Comparison of ENCODE assay signal across 8 mouse cellular contexts in the genomic region with DNA sequence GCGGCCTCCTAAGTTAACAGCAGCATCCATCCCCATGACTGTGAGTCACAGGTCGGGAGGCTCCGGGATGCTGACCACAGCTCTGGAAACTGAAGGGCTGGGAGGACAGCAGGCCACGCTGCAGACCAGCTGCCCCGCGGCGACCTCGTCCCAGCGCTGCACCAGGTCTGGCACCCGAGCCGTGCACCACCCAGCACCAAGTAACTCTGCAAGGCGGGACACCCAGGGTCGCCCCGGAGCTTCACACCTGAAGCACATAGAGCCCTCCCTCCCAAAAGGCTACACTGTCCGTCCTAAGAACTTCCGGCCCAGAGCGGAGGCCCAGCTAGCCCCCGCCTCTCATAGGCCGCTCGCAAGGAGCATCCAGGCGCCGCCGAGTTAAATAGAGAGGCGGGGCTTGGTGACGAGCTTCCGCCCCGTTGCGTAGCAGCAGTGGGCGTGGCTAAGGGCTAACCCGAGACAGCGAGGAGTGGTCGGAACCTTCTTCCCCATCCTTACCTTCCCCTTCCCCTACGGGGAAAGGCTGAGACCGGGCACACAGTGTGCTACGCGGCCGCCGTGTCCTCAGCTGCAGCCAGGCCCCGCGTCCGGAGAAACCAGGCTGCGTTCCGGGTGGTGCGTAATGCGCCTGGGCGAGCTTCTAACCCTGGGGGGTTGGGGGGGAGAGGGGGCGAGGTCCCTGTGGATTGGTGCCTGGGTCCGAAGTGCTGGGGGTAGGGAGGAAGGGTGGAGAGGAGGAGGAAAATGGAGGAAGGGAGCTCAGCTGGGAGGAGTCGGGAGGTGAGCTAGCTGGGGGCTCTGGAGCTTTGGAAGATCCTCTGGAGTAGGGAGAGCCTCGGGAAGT. TPM values are rescaled to one million over a fixed set of nuclear protein-coding genes. Genes with fewer than 3 reads are reported as not detected.
DNase-seq lines count a peak whose midpoint lies in the region; ATAC-seq and TF ChIP-seq lines count a peak whose summit lies in the region.

Gene Nabp2, minus strand, starts transcription at position 282 of the 844 bp plus-strand sequence.
Gene Rnf41, plus strand, starts transcription at position 447 of the 844 bp plus-strand sequence.

- peaks cover 34% of the 10 kb centered on the region for H3K36me3 ChIP-seq in kidney, embryonic 14.5 days (ENCODE audit: control insufficient read depth, insufficient read depth, low read length)
- H3K36me3 ChIP-seq in limb, embryonic 15.5 days: peaks cover 31% of the 10 kb centered on the region

- no peaks in the 10 kb centered on the region for H3K9me3 ChIP-seq in kidney, embryonic 14.5 days (ENCODE audit: control insufficient read depth, low read length)
- H3K9me3 ChIP-seq in limb, embryonic 15.5 days: no peaks in the 10 kb centered on the region

- peak within 1 kb of the TSS; percentile 84 for H3K9ac ChIP-seq in kidney, embryonic 14.5 days (ENCODE audit: low read depth, low read length)
- peak within 1 kb of the TSS; percentile 78 for H3K9ac ChIP-seq in limb, embryonic 15.5 days

- peak within 1 kb of the TSS; percentile 82 for H3K27ac ChIP-seq in bone marrow macrophage, adult 2 months (ENCODE audit: insufficient read depth, low read depth, low read length)
- peak within 1 kb of the TSS; percentile 91 for H3K27ac ChIP-seq in embryonic fibroblast, embryonic 13.5 days (ENCODE audit: insufficient read depth, low read length)
- peak within 1 kb of the TSS; percentile 95 for H3K27ac ChIP-seq in kidney, embryonic 14.5 days (ENCODE audit: low read depth, low read length)
- peak within 1 kb of the TSS; percentile 96 for H3K27ac ChIP-seq in limb, embryonic 15.5 days

- no peak for TF ChIP-seq POLR2A in bone marrow macrophage, adult 2 months (IDR thresholded peaks at IDR 0.05; ENCODE audit: borderline replicate concordance, low read depth, low read length)
- TF ChIP-seq POLR2A in embryonic fibroblast, embryonic 13.5 days (IDR thresholded peaks at IDR 0.05; ENCODE audit: low read depth, low read length): peak; percentile 92

- H3K4me1 ChIP-seq in bone marrow macrophage, adult 2 months (ENCODE audit: control insufficient read depth, insufficient read depth, low read length): peaks cover 28% of the 10 kb centered on the region
- H3K4me1 ChIP-seq in embryonic fibroblast, embryonic 13.5 days (ENCODE audit: control insufficient read depth, insufficient read depth, low read length): peaks cover 13% of the 10 kb centered on the region
- peaks cover 32% of the 10 kb centered on the region for H3K4me1 ChIP-seq in kidney, embryonic 14.5 days (ENCODE audit: control insufficient read depth, insufficient read depth, low read length)
- peaks cover 39% of the 10 kb centered on the region for H3K4me1 ChIP-seq in limb, embryonic 15.5 days

- TF ChIP-seq CTCF in bone marrow macrophage, adult 2 months (IDR thresholded peaks at IDR 0.05; ENCODE audit: low read depth, low read length): no peak
- TF ChIP-seq CTCF in embryonic fibroblast, embryonic 13.5 days (IDR thresholded peaks at IDR 0.05; ENCODE audit: borderline replicate concordance, insufficient read depth, low read length): no peak

- H3K4me2 ChIP-seq in kidney, embryonic 14.5 days (replicated peaks; ENCODE audit: low read depth, low read length): peak within 1 kb of the TSS; percentile 80
- H3K4me2 ChIP-seq in limb, embryonic 15.5 days: peak within 1 kb of the TSS; percentile 87

- WGBS in kidney, embryonic 14.5 days: under 1% methylated on average over 49 of the region's 50 CpGs
- WGBS in limb, embryonic 15.5 days: under 1% methylated on average over 50 of the region's 50 CpGs

- H3K27me3 ChIP-seq in kidney, embryonic 14.5 days (ENCODE audit: control insufficient read depth, insufficient read depth, low read length): no peaks in the 10 kb centered on the region
- H3K27me3 ChIP-seq in limb, embryonic 15.5 days: no peaks in the 10 kb centered on the region

- ATAC-seq in kidney, embryonic 14.5 days (ENCODE audit: low FRiP score, low TSS enrichment): peak; percentile 92
- ATAC-seq in limb, embryonic 15.5 days (ENCODE audit: insufficient number of reproducible peaks, low FRiP score, low TSS enrichment, low read depth): peak; percentile 90

- H3K4me3 ChIP-seq in bone marrow macrophage, adult 2 months (ENCODE audit: insufficient read depth, low read length): peak within 1 kb of the TSS; percentile 81
- peak within 1 kb of the TSS; percentile 86 for H3K4me3 ChIP-seq in embryonic fibroblast, embryonic 13.5 days (ENCODE audit: insufficient read depth, low read length)
- peak within 1 kb of the TSS; percentile 85 for H3K4me3 ChIP-seq in kidney, embryonic 14.5 days (ENCODE audit: low read length)
- peak within 1 kb of the TSS; percentile 94 for H3K4me3 ChIP-seq in limb, embryonic 15.5 days

- peak; percentile 98 for DNase-seq in A20 (ENCODE audit: low read depth, low spot score)
- peak; percentile 95 to 96 for DNase-seq in heart, adult 9 months (ENCODE audit: low spot score in 2 of 2)
- DNase-seq in monocyte, adult 2 months (ENCODE audit: low read depth in 1 of 2, low spot score in 2 of 2): peak; percentile 89 to 97
- peak; percentile 97 for DNase-seq in spleen, postnatal 36 days (ENCODE audit: low spot score in 2 of 2)

RNA-seq across cellular contexts. Expression of gene Nabp2, which starts in this region (rescaled TPM):
- 47.2 and 62.7 TPM in 2 replicates for polyA plus RNA-seq in bone marrow macrophage, adult 2 months (2012; ENCODE audit: insufficient read depth, insufficient read length, missing spikeins)
- 42.0 and 44.9 TPM in 2 replicates for polyA plus RNA-seq in embryonic fibroblast, embryonic 13.5 days (2011; ENCODE audit: insufficient read length, low read depth, missing spikeins)
- polyA plus RNA-seq in kidney, embryonic 14.5 days (2014; fragmentation: Nextera tagmentation; extraction: Ambion mirVana): 87.8 and 103 TPM in 2 replicates
- 60.1 and 62.1 TPM in 2 replicates for polyA plus RNA-seq in limb, embryonic 15.5 days (2015; fragmentation: Nextera tagmentation; extraction: Ambion mirVana)

RNA-seq across cellular contexts. Expression of gene Rnf41, which starts in this region (rescaled TPM):
- 42.6 and 47.6 TPM in 2 replicates for polyA plus RNA-seq in bone marrow macrophage, adult 2 months (2012; ENCODE audit: insufficient read depth, insufficient read length, missing spikeins)
- 42.1 and 45.6 TPM in 2 replicates for polyA plus RNA-seq in embryonic fibroblast, embryonic 13.5 days (2011; ENCODE audit: insufficient read length, low read depth, missing spikeins)
- polyA plus RNA-seq in kidney, embryonic 14.5 days (2014; fragmentation: Nextera tagmentation; extraction: Ambion mirVana): 35.6 and 36.4 TPM in 2 replicates
- 40.8 and 42.9 TPM in 2 replicates for polyA plus RNA-seq in limb, embryonic 15.5 days (2015; fragmentation: Nextera tagmentation; extraction: Ambion mirVana)

Comparison
In these comparisons a context has a peak if more than half of its experiments do, and no peak if none do; other contexts are left out.
1. Peak in every context shown above with its lines: DNase-seq, ATAC-seq, H3K4me3 ChIP-seq and H3K27ac ChIP-seq.